Mouse (Mus musculus) MEL (cell line): ENCODE measurements around the gene Wdfy3. TPM values are rescaled to one million over a fixed set of nuclear protein-coding genes. Genes with fewer than 3 reads are reported as not detected.

Experiments used
- DNase-seq: peaks from one replicate; pipeline ENCODE4 v3.0.0; 2011; ENCODE audit warnings: low read depth, low spot score
- H3K27ac ChIP-seq: 2 replicates; pipeline ENCODE4 v1.5.1; 2012; ENCODE audit warnings: low read depth, mild to moderate bottlenecking, control low read depth, low read length, moderate library complexity; ENCODE audit not compliant: control insufficient read depth
- H3K27me3 ChIP-seq, 2 experiments: fragments of 150-350 bp in 1 of 2; sonication (generic) in 1 of 2; 2 replicates each; pipeline ENCODE4 v1.6.1; 2012; ENCODE audit warnings: low read length in 2 of 2, mild to moderate bottlenecking in 2 of 2, improper control_type of control experiment in 1 of 2, moderate library complexity in 1 of 2; ENCODE audit not compliant: insufficient read depth in 2 of 2, control insufficient read depth in 1 of 2
- H3K36me3 ChIP-seq, 2 experiments: 2 replicates each; pipeline ENCODE4 v1.6.1; 2012 to 2014; ENCODE audit warnings: low read length in 2 of 2, improper control_type of control experiment in 1 of 2, inconsistent platforms in 1 of 2, mild to moderate bottlenecking in 1 of 2; ENCODE audit not compliant: insufficient read depth in 2 of 2, control insufficient read depth in 1 of 2
- H3K4me1 ChIP-seq, 2 experiments: fragments of 150-350 bp in 1 of 2; sonication (generic) in 1 of 2; 2 replicates each; pipeline ENCODE4 v1.6.1; 2012; ENCODE audit warnings: low read length in 2 of 2, improper control_type of control experiment in 1 of 2, mild to moderate bottlenecking in 1 of 2; ENCODE audit not compliant: insufficient read depth in 2 of 2, control insufficient read depth in 1 of 2
- H3K4me3 ChIP-seq, 2 experiments: fragments of 150-350 bp in 1 of 2; sonication (generic) in 1 of 2; 2 replicates each; pipeline ENCODE4 v1.5.1; 2012; ENCODE audit warnings: low read depth in 2 of 2, low read length in 2 of 2, mild to moderate bottlenecking in 2 of 2, moderate library complexity in 2 of 2, control low read depth in 1 of 2, improper control_type of control experiment in 1 of 2; ENCODE audit not compliant: control insufficient read depth in 1 of 2, insufficient read depth in 1 of 2
- H3K79me2 ChIP-seq: 2 replicates; pipeline ENCODE4 v1.6.1; 2012; ENCODE audit warnings: mild to moderate bottlenecking, low read length, moderate library complexity; ENCODE audit not compliant: control insufficient read depth, poor library complexity, insufficient read depth
- H3K9ac ChIP-seq: 2 replicates; pipeline ENCODE4 v1.6.1; 2012; ENCODE audit warnings: low read depth, mild to moderate bottlenecking, control low read depth, low read length, moderate library complexity; ENCODE audit not compliant: control insufficient read depth, poor library complexity, severe bottlenecking
- H3K9me3 ChIP-seq: fragments of 150-350 bp; sonication (generic); replicated peaks from 2 replicates; pipeline ENCODE4 v1.6.1; 2012; ENCODE audit warnings: mild to moderate bottlenecking, low read length, improper control_type of control experiment, moderate library complexity; ENCODE audit not compliant: insufficient read depth
- BHLHE40 ChIP-seq: IDR thresholded peaks from 2 replicates; pipeline ENCODE4 v1.6.1; 2012; ENCODE audit warnings: low read depth, mild to moderate bottlenecking, inconsistent platforms, low read length, improper control_type of control experiment, borderline replicate concordance
- CHD2 ChIP-seq: IDR thresholded peaks from 2 replicates; pipeline ENCODE4 v1.6.1; 2011; ENCODE audit warnings: low read length, improper control_type of control experiment
- CTCF ChIP-seq, 3 experiments: IDR thresholded peaks in 2 of 3; conservative IDR thresholded peaks in 1 of 3; 2 replicates each; pipeline ENCODE4 v1.5.1; 2011 to 2012; ENCODE audit warnings: low read length in 3 of 3, low read depth in 2 of 3, mild to moderate bottlenecking in 2 of 3, improper control_type of control experiment in 1 of 3, inconsistent platforms in 1 of 3, mixed read lengths in 1 of 3, moderate library complexity in 1 of 3; ENCODE audit not compliant: control insufficient read depth in 1 of 3, insufficient read depth in 1 of 3, poor library complexity in 1 of 3, severe bottlenecking in 1 of 3
- E2F4 ChIP-seq: IDR thresholded peaks from 2 replicates; pipeline ENCODE4 v1.6.1; 2011; ENCODE audit warnings: low read depth, low read length, improper control_type of control experiment, borderline replicate concordance
- EP300 ChIP-seq, 2 experiments: IDR thresholded peaks; 2 replicates each; pipeline ENCODE4 v1.6.1; 2011; ENCODE audit warnings: improper control_type of control experiment in 2 of 2, low read length in 2 of 2, low read depth in 1 of 2, mild to moderate bottlenecking in 1 of 2
- GATA1 ChIP-seq: IDR thresholded peaks from 2 replicates; pipeline ENCODE4 v1.6.1; 2011; ENCODE audit warnings: low read depth, low read length, improper control_type of control experiment
- MAZ ChIP-seq: IDR thresholded peaks from 2 replicates; pipeline ENCODE4 v1.6.1; 2012; ENCODE audit warnings: low read depth, mild to moderate bottlenecking, inconsistent platforms, low read length, improper control_type of control experiment
- MYC ChIP-seq: IDR thresholded peaks from 2 replicates; pipeline ENCODE4 v1.6.1; 2011; ENCODE audit warnings: low read depth, mild to moderate bottlenecking, low read length, improper control_type of control experiment, moderate library complexity
- POLR2AphosphoS5 ChIP-seq: IDR thresholded peaks from 2 replicates; pipeline ENCODE4 v1.6.1; 2012; ENCODE audit warnings: low read depth, borderline replicate concordance, mild to moderate bottlenecking, inconsistent platforms, low read length, moderate library complexity, mixed read lengths
- RAD21 ChIP-seq: IDR thresholded peaks from 2 replicates; pipeline ENCODE4 v1.6.1; 2011; ENCODE audit warnings: mild to moderate bottlenecking, low read depth, low read length, improper control_type of control experiment
- RCOR1 ChIP-seq: IDR thresholded peaks from 2 replicates; pipeline ENCODE4 v1.6.1; 2012; ENCODE audit warnings: low read depth, mild to moderate bottlenecking, inconsistent platforms, low read length, improper control_type of control experiment
- TBP ChIP-seq: IDR thresholded peaks from 2 replicates; pipeline ENCODE4 v1.8.0; 2011; ENCODE audit warnings: low read depth, low read length, improper control_type of control experiment
- UBTF ChIP-seq: IDR thresholded peaks from 2 replicates; pipeline ENCODE4 v1.6.1; 2012; ENCODE audit warnings: low read depth, mild to moderate bottlenecking, inconsistent platforms, low read length, improper control_type of control experiment, moderate library complexity, borderline replicate concordance; ENCODE audit not compliant: insufficient read depth
- USF2 ChIP-seq, 2 experiments: IDR thresholded peaks; 2 replicates each; pipeline ENCODE4 v1.6.1; 2011 to 2012; ENCODE audit warnings: improper control_type of control experiment in 2 of 2, low read length in 2 of 2, borderline replicate concordance in 1 of 2, inconsistent platforms in 1 of 2, low read depth in 1 of 2, mild to moderate bottlenecking in 1 of 2; ENCODE audit not compliant: insufficient read depth in 1 of 2
- ZC3H11A ChIP-seq: IDR thresholded peaks from 2 replicates; pipeline ENCODE4 v1.6.1; 2012; ENCODE audit warnings: low read depth, mild to moderate bottlenecking, inconsistent platforms, low read length, improper control_type of control experiment
- ZNF384 ChIP-seq: IDR thresholded peaks from 2 replicates; pipeline ENCODE4 v1.6.1; 2012; ENCODE audit warnings: low read depth, mild to moderate bottlenecking, inconsistent platforms, low read length, improper control_type of control experiment
- polyA plus RNA-seq, 2 experiments: library from polyadenylated mRNA; stranded (reverse) in 1 of 2; unstranded in 1 of 2; fragments of >175 nt in 1 of 2; fragments of >200 nt in 1 of 2; gene quantifications; 2 replicates each; pipeline versions ENCODE4 v1.2.1 to v1.2.4; 2012; ENCODE audit warnings: low replicate concordance in 2 of 2, low read depth in 1 of 2; ENCODE audit not compliant: insufficient read length in 2 of 2, insufficient read depth in 1 of 2, missing spikeins in 1 of 2
- total RNA-seq: library from RNA; depleted of rRNA; stranded (reverse); fragments of 300-350 nt; gene quantifications from 2 replicates; pipeline ENCODE4 v1.2.3, GENCODE M21; 2012

Wdfy3 gene
- total and polyA plus RNA-seq, 3 experiments, result 10.0 to 21.3 (median 11.9) TPM

DNA sequence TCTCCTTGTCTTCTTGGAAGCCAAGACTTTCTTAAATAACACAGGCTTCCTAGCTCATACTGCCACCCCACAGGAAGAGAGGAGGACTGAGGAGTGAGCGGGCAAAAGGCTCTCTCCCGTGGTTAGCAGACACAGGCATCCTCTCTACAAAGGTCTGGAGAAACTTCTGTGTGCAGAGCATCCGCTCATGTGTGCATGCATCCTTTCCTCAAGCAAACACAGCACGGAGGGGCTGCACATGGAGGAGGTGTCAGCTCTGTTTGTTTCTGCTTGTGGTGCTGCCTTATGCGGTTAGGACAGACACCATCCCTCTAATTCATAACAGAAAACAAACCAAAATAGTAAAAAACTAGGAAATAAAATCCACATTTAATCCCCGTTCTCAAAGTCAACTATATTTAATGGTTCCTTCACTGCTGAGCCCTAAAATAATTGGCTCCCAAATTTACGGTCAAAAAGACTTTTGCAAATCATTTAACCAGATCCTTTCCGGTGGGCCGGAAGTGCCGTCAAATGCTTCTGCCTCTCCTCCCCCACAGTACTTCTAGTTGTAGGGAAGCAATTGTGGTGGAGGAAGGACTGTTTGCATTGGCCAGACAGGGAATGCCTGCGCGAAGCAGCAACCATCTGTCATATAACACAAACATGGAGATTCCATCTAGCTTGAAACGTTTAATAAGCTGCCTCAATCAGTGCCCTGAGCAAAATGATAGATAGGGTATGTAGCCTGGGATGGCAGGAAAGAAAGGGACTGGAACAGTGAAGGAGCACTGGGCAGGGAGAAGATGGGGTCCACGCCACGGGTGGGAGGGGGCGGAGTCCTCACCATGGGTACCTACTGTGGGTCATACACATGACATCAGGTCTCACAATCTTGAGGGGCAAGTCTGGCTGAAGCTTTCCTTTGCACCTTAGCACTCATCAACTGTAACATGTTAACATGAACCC lies 115.1 kb downstream of the Wdfy3 start:
- Histone ChIP-seq H3K9me3 (no peaks in the 10 kb centered on the region), H3K4me3 (no peak overlapping the region), H3K36me3 (peaks cover 0 to 4% of the 10 kb centered on the region in 2 experiments; a peak in 2 of 4 replicates), H3K27me3 (no peaks in the 10 kb centered on the region), H3K27ac (no peak overlapping the region), H3K4me1 (no peaks in the 10 kb centered on the region), H3K79me2 (no peaks in the 10 kb centered on the region), H3K9ac (no peak overlapping the region)
- DNase-seq, result no peak
- TF ChIP-seq POLR2AphosphoS5 (no peak), RAD21 (no peak), MYC (no peak), ZNF384 (no peak), RCOR1 (no peak)

DNA sequence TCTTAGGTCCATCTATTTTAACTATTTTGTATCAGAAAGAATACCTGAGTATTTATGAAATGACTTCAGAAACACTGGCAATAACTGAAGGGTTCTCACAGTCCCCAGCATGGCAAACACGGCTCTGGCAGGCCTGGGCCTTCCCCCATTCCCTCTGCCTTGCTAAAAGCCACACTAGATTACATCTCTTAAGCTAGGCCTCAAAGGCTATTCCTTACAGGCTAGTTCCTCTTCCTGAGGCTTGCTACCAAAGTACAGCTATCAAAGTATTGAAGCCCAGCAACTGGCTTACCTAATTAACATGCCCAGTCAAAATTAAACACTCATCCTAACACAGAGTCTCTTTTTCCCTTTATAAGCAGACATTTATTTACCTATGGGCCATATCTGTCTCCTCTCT lies 117.8 kb downstream of the Wdfy3 start:
- Histone ChIP-seq H3K36me3 (peaks cover 0 to 8% of the 10 kb centered on the region in 2 experiments; a peak in 2 of 4 replicates), H3K9ac (no peak overlapping the region), H3K9me3 (no peaks in the 10 kb centered on the region), H3K27ac (no peak overlapping the region), H3K79me2 (no peaks in the 10 kb centered on the region), H3K27me3 (no peaks in the 10 kb centered on the region), H3K4me1 (no peaks in the 10 kb centered on the region), H3K4me3 (no peak overlapping the region)
- no peak for TF ChIP-seq ZC3H11A
- TF ChIP-seq USF2 (IDR thresholded peaks at IDR 0.05; ENCODE audit: borderline replicate concordance in 1 of 2, insufficient read depth in 1 of 2, low read depth in 1 of 2, low read length in 2 of 2), result no peak
- TF ChIP-seq GATA1, result 0 out of 2 replicates have a peak, but pooled peaks have one; percentile 36
- 0 out of 2 replicates have a peak, but pooled peaks have one; percentile 17 for TF ChIP-seq TBP
- TF ChIP-seq CHD2, result no peak
- no peak for TF ChIP-seq CTCF (IDR thresholded peaks at IDR 0.05 in 2 of 3, conservative IDR thresholded peaks at IDR 0.05 in 1 of 3; ENCODE audit: control insufficient read depth in 1 of 3, insufficient read depth in 1 of 3, low read depth in 2 of 3, low read length in 3 of 3, poor library complexity in 1 of 3, severe bottlenecking in 1 of 3)
- no peak for TF ChIP-seq BHLHE40
- no peak for TF ChIP-seq E2F4
- TF ChIP-seq EP300 (IDR thresholded peaks at IDR 0.05; ENCODE audit: low read depth in 1 of 2, low read length in 2 of 2), result peak in 1 of 2 experiments; percentile 25; a peak in 1 of 4 replicates
- TF ChIP-seq ZNF384, result no peak
- no peak for TF ChIP-seq UBTF
- TF ChIP-seq MAZ, result no peak
- TF ChIP-seq, all 39 proteins: peak for 3
- peak; percentile 55 for DNase-seq
